Mouse (Mus musculus) kidney, embryonic 15.5 days (tissue): Measurements from ENCODE around the gene 2010111I01Rik. TPM values are rescaled to one million over a fixed set of nuclear protein-coding genes. Genes with fewer than 3 reads are reported as not detected.
A peak's percentile ranks its signal among the peaks of the same experiment; 100 is the strongest.

ENCODE experiments used
- ATAC-seq: fragments of 200-750 bp; cut with Nextera tagmentation; replicated peaks from 2 replicates; pipeline ENCODE4 v1.8.0; 2017; ENCODE audit warnings: moderate TSS enrichment; ENCODE audit not compliant: low FRiP score
- H3K27ac ChIP-seq: fragments of 300-500 bp; sonication (generic); 2 replicates; pipeline ENCODE4 v1.5.1; 2015; ENCODE audit warnings: mild to moderate bottlenecking, inconsistent platforms
- H3K27me3 ChIP-seq: fragments of 300-500 bp; sonication (generic); 2 replicates; pipeline ENCODE4 v1.6.1; 2015; ENCODE audit warnings: inconsistent platforms
- H3K36me3 ChIP-seq: fragments of 300-500 bp; sonication (generic); 2 replicates; pipeline ENCODE4 v1.6.1; 2015; ENCODE audit warnings: inconsistent platforms
- H3K4me1 ChIP-seq: fragments of 300-500 bp; sonication (generic); 2 replicates; pipeline ENCODE4 v1.6.1; 2015; ENCODE audit warnings: inconsistent platforms
- H3K4me2 ChIP-seq: fragments of 300-500 bp; sonication (generic); 2 replicates; pipeline ENCODE4 v1.6.1; 2015; ENCODE audit warnings: moderate library complexity, mild to moderate bottlenecking, inconsistent platforms
- H3K4me3 ChIP-seq: fragments of 300-500 bp; sonication (generic); replicated peaks from 2 replicates; pipeline ENCODE4 v1.5.1; 2015; ENCODE audit warnings: mild to moderate bottlenecking, inconsistent platforms
- H3K9ac ChIP-seq: fragments of 300-500 bp; sonication (generic); 2 replicates; pipeline ENCODE4 v1.6.1; 2015; ENCODE audit warnings: mild to moderate bottlenecking, inconsistent platforms
- H3K9me3 ChIP-seq: fragments of 300-500 bp; sonication (generic); replicated peaks from 2 replicates; pipeline ENCODE4 v1.6.1; 2016; ENCODE audit warnings: inconsistent platforms
- WGBS: fragments of 180-500 bp; shearing (Covaris S2); methylation state at CpG from one replicate; pipeline ENCODE4 v1.1.7; 2015; ENCODE audit warnings: mixed read lengths; 5-methylcytosine and 5-hydroxymethylcytosine counted together
- polyA plus RNA-seq: library from polyadenylated mRNA; unstranded; fragments of >200 nt; fragmentation: Nextera tagmentation; extraction: Ambion mirVana; gene quantifications from 2 replicates; pipeline ENCODE4 v1.2.1, GENCODE M21; 2015

2010111I01Rik gene
- polyA plus RNA-seq, 1 experiment from 2014 or later, result 128 TPM

- Histone ChIP-seq H3K9ac (no peak overlapping the region), H3K27ac (0 out of 2 replicates have a peak overlapping the region, but pooled peaks have one; percentile 32), H3K4me2 (no peak overlapping the region), H3K27me3 (no peaks in the 10 kb centered on the region), H3K9me3 (no peaks in the 10 kb centered on the region), H3K4me3 (no peak overlapping the region), H3K4me1 (peaks cover 35% of the 10 kb centered on the region), H3K36me3 (no peaks in the 10 kb centered on the region)
- no peak for ATAC-seq
- 52% methylated on average over 2 of the region's 2 CpGs for WGBS
Observed at GRCm38 (mm10) chr13:63150470-63151020, 185.9 kb downstream of the 2010111I01Rik start.

- H3K4me1 ChIP-seq, result peaks cover 35% of the 10 kb centered on the region
- peak overlapping the region; percentile 32; the same call in 1 of the 2 replicates for H3K27ac ChIP-seq
- H3K4me2 ChIP-seq, result no peak overlapping the region
- no peaks in the 10 kb centered on the region for H3K36me3 ChIP-seq
- no peaks in the 10 kb centered on the region for H3K9me3 ChIP-seq
- H3K4me3 ChIP-seq, result no peak overlapping the region
- no peak for ATAC-seq
- no peaks in the 10 kb centered on the region for H3K27me3 ChIP-seq
- H3K9ac ChIP-seq, result no peak overlapping the region
- WGBS, result 76% methylated on average over 9 of the region's 9 CpGs
Observed at GRCm38 (mm10) chr13:63151028-63151738, 186.5 kb downstream of the 2010111I01Rik start.

GRCm38 (mm10) chr13:63152498-63152897, 187.8 kb downstream of the 2010111I01Rik start:
- H3K27ac ChIP-seq, result 0 out of 2 replicates have a peak overlapping the region, but pooled peaks have one; percentile 39
- H3K9me3 ChIP-seq, result no peaks in the 10 kb centered on the region; the same call in 1 of the 2 replicates

GRCm38 (mm10) chr13:63153397-63153796, 188.7 kb downstream of the 2010111I01Rik start:
- Histone ChIP-seq H3K9ac (no peak overlapping the region), H3K4me2 (no peak overlapping the region), H3K27me3 (no peaks in the 10 kb centered on the region), H3K9me3 (no peaks in the 10 kb centered on the region; the same call in 1 of the 2 replicates), H3K27ac (peak overlapping the region; percentile 81), H3K4me3 (no peak overlapping the region), H3K36me3 (no peaks in the 10 kb centered on the region), H3K4me1 (peaks cover 29% of the 10 kb centered on the region)
- peak; percentile 68 for ATAC-seq
- WGBS, result 16% methylated on average over 2 of the region's 2 CpGs

More at GRCm38 (mm10) chr13:63152498-63152897, 187.8 kb downstream of the 2010111I01Rik start:
- no peaks in the 10 kb centered on the region for H3K36me3 ChIP-seq
- no peak overlapping the region for H3K4me3 ChIP-seq
- no peak overlapping the region for H3K4me2 ChIP-seq
- 84% methylated on average over 3 of the region's 3 CpGs for WGBS
- H3K9ac ChIP-seq, result no peak overlapping the region
- no peak for ATAC-seq
- no peaks in the 10 kb centered on the region for H3K27me3 ChIP-seq
- peaks cover 29% of the 10 kb centered on the region for H3K4me1 ChIP-seq

- H3K27me3 ChIP-seq, result no peaks in the 10 kb centered on the region
- no peak overlapping the region for H3K27ac ChIP-seq
- H3K4me3 ChIP-seq, result no peak overlapping the region
- peaks cover 28% of the 10 kb centered on the region for H3K4me1 ChIP-seq
- no peaks in the 10 kb centered on the region; the same call in 1 of the 2 replicates for H3K9me3 ChIP-seq
- no peak overlapping the region for H3K4me2 ChIP-seq
- H3K9ac ChIP-seq, result no peak overlapping the region
- WGBS, result 72% methylated on average over 7 of the region's 7 CpGs
- H3K36me3 ChIP-seq, result no peaks in the 10 kb centered on the region
- ATAC-seq, result no peak; the same call in 1 of the 2 replicates
Observed at GRCm38 (mm10) chr13:63154851-63155571, 190.3 kb downstream of the 2010111I01Rik start.

GRCm38 (mm10) chr13:63156264-63156663, 191.6 kb downstream of the 2010111I01Rik start:
- no peak overlapping the region for H3K4me2 ChIP-seq
- no peaks in the 10 kb centered on the region for H3K36me3 ChIP-seq
- H3K4me3 ChIP-seq, result no peak overlapping the region
- H3K9ac ChIP-seq, result no peak overlapping the region
- peaks cover 19% of the 10 kb centered on the region for H3K4me1 ChIP-seq
- H3K27ac ChIP-seq, result no peak overlapping the region
- ATAC-seq, result no peak
- no peaks in the 10 kb centered on the region; the same call in 1 of the 2 replicates for H3K9me3 ChIP-seq
- no peaks in the 10 kb centered on the region for H3K27me3 ChIP-seq
- WGBS, result 84% methylated on average over 10 of the region's 10 CpGs

GRCm38 (mm10) chr13:63170282-63171073, 205.8 kb downstream of the 2010111I01Rik start:
- Histone ChIP-seq H3K4me1 (peaks cover 20% of the 10 kb centered on the region), H3K4me3 (no peak overlapping the region), H3K4me2 (no peak overlapping the region), H3K36me3 (no peaks in the 10 kb centered on the region), H3K9ac (no peak overlapping the region), H3K9me3 (no peaks in the 10 kb centered on the region), H3K27me3 (no peaks in the 10 kb centered on the region), H3K27ac (peak overlapping the region; percentile 37; the same call in 1 of the 2 replicates)
- WGBS, result 61% methylated on average over 11 of the region's 11 CpGs
- no peak for ATAC-seq

GRCm38 (mm10) chr13:63171347-63172096, 206.8 kb downstream of the 2010111I01Rik start:
- peak overlapping the region; percentile 56 for H3K27ac ChIP-seq

GRCm38 (mm10) chr13:63172097-63172445, 207.4 kb downstream of the 2010111I01Rik start:
- Histone ChIP-seq H3K9ac (no peak overlapping the region), H3K4me1 (peaks cover 23% of the 10 kb centered on the region), H3K27me3 (no peaks in the 10 kb centered on the region), H3K36me3 (no peaks in the 10 kb centered on the region), H3K4me3 (no peak overlapping the region), H3K9me3 (no peaks in the 10 kb centered on the region), H3K4me2 (no peak overlapping the region), H3K27ac (peak overlapping the region; percentile 56; the same call in 1 of the 2 replicates)
- ATAC-seq, result no peak
- WGBS, result 88% methylated on average over 3 of the region's 3 CpGs

More at GRCm38 (mm10) chr13:63171347-63172096, 206.8 kb downstream of the 2010111I01Rik start:
- WGBS, result 53% methylated on average over 13 of the region's 13 CpGs
- H3K9me3 ChIP-seq, result no peaks in the 10 kb centered on the region
- no peaks in the 10 kb centered on the region for H3K36me3 ChIP-seq
- peaks cover 23% of the 10 kb centered on the region for H3K4me1 ChIP-seq
- no peak overlapping the region for H3K4me2 ChIP-seq
- no peaks in the 10 kb centered on the region for H3K27me3 ChIP-seq
- ATAC-seq, result no peak
- no peak overlapping the region for H3K4me3 ChIP-seq
- H3K9ac ChIP-seq, result no peak overlapping the region

GRCm38 (mm10) chr13:63174252-63175020, 209.7 kb downstream of the 2010111I01Rik start:
- Histone ChIP-seq H3K27me3 (no peaks in the 10 kb centered on the region), H3K4me3 (no peak overlapping the region), H3K36me3 (no peaks in the 10 kb centered on the region), H3K9ac (no peak overlapping the region), H3K4me2 (no peak overlapping the region), H3K27ac (no peak overlapping the region), H3K9me3 (no peaks in the 10 kb centered on the region), H3K4me1 (peaks cover 24% of the 10 kb centered on the region)
- no peak for ATAC-seq
- WGBS, result 49% methylated on average over 6 of the region's 6 CpGs
